Mouse (Mus musculus) kidney, adult 2 months (tissue): Measurements from ENCODE around the gene 1700034I23Rik.

Experiments used
- CTCF ChIP-seq: fragments of 200-500 bp; conservative IDR thresholded peaks from 2 replicates; pipeline ENCODE4 v1.5.1; 2011; ENCODE audit warnings: low read depth, mild to moderate bottlenecking, control low read depth, low read length, moderate library complexity, mixed read lengths; ENCODE audit not compliant: insufficient read depth, insufficient read length
- POLR2A ChIP-seq: fragments of 200-500 bp; IDR thresholded peaks from one replicate; pipeline ENCODE4 v1.6.1; 2011; ENCODE audit warnings: low read depth, low read length, control low read depth

- TF ChIP-seq CTCF: no peak
- TF ChIP-seq POLR2A: no peak
Measured at GRCm38 (mm10) chr3:40938592-40938991, 36.2 kb upstream of the 1700034I23Rik start.
